Mouse (Mus musculus) v-Abl transformed pro-B cells (cell line): ENCODE measurements around the gene Gm12184.
"Not testable (repeated sequence)": the region's sequence is repeated elsewhere in the genome, so short reads cannot be mapped to it uniquely, and the experiment has no call there.

Experiments
- in situ Hi-C, 2 experiments: fragments of 400-800 bp; cut with MboI; formaldehyde crosslinking; loops; one replicate each; pipeline ENCODE4 v1.15.1; 2025; ENCODE audit not compliant: unreplicated experiment in 2 of 2

Gene Gm12184

GRCm38 (mm10) chr11:48825979-48826751 is at the start of gene Gm12184, which contains the start of gene Trim7:
Gene Gm12184 (minus strand): TSS chr11:48826655.
Gene Trim7 (plus strand): TSS chr11:48826140.
- in situ Hi-C loops: not testable (repeated sequence)

GRCm38 (mm10) chr11:48875343-48875837 is 48.9 kb upstream of the Gm12184 start:
- in situ Hi-C loops: not testable (repeated sequence)

- in situ Hi-C loops: loop anchor here (5.0 to 25.0 kb wide), 3 partner anchors 223 to 538 kb away; partner anchors contain the start of gene Olfr1389 (in 1 of the 2)
Measured at GRCm38 (mm10) chr11:48874465-48874864, 48.0 kb upstream of the Gm12184 start.

- in situ Hi-C loops: loop anchor here (5.0 to 25.0 kb wide), 3 partner anchors 224 to 539 kb away; partner anchors contain the start of gene Olfr1389 (in 1 of the 2)
Measured at GRCm38 (mm10) chr11:48873591-48874290, 47.3 kb upstream of the Gm12184 start.

- in situ Hi-C loops: loop anchor here (5.0 to 25.0 kb wide), 3 partner anchors 225 to 540 kb away; partner anchors contain the start of gene Olfr1389 (in 1 of the 2)
Measured at GRCm38 (mm10) chr11:48872695-48873300, 46.3 kb upstream of the Gm12184 start.

GRCm38 (mm10) chr11:48871817-48872541 is 45.5 kb upstream of the Gm12184 start:
- in situ Hi-C loops: loop anchor here (5.0 to 25.0 kb wide), 3 partner anchors 225 to 540 kb away; partner anchors contain the start of gene Olfr1389 (in 1 of the 2)

- in situ Hi-C loops: loop anchor here (5.0 to 25.0 kb wide), 3 partner anchors 226 to 541 kb away; partner anchors contain the start of gene Olfr1389 (in 1 of the 2)
Measured at GRCm38 (mm10) chr11:48871201-48871772, 44.8 kb upstream of the Gm12184 start, which contains the start of gene Irgm1. Gene Irgm1 (minus strand): TSS chr11:48871683.

- in situ Hi-C loops: loop anchor here (5.0 to 25.0 kb wide), 3 partner anchors 227 to 542 kb away; partner anchors contain the start of gene Olfr1389 (in 1 of the 2)
Measured at GRCm38 (mm10) chr11:48870781-48871180, 44.3 kb upstream of the Gm12184 start.

- in situ Hi-C loops: loop anchor here (5.0 to 25.0 kb wide), 4 partner anchors 228 to 543 kb away; partner anchors contain the start of gene Olfr1389 (in 1 of the 2)
Measured at GRCm38 (mm10) chr11:48869380-48870110, 43.1 kb upstream of the Gm12184 start.

- in situ Hi-C loops: loop anchor here (10.0 to 25.0 kb wide), 2 partner anchors 398 to 546 kb away; partner anchors contain the start of gene Olfr1389 (in 1 of the 2)
Measured at GRCm38 (mm10) chr11:48866481-48866880, 40.0 kb upstream of the Gm12184 start.

- in situ Hi-C loops: loop anchor here (10.0 to 25.0 kb wide), 2 partner anchors 401 to 548 kb away; partner anchors contain the start of gene Olfr1389 (in 1 of the 2)
Measured at GRCm38 (mm10) chr11:48863808-48864207, 37.4 kb upstream of the Gm12184 start.

- in situ Hi-C loops: loop anchor here (10.0 to 25.0 kb wide), 2 partner anchors 402 to 549 kb away; partner anchors contain the start of gene Olfr1389 (in 1 of the 2)
Measured at GRCm38 (mm10) chr11:48862784-48863319, 36.4 kb upstream of the Gm12184 start.

- in situ Hi-C loops: loop anchor here (5.0 to 25.0 kb wide), 3 partner anchors 37 to 553 kb away; partner anchors contain the start of gene Olfr1389 (in 1 of the 2)
Measured at GRCm38 (mm10) chr11:48859014-48859413, 32.6 kb upstream of the Gm12184 start.

- in situ Hi-C loops: loop anchor here in 1 of 2 experiments (25.0 kb wide), 1 partner anchor 559 kb away; the partner anchor contains the start of gene Olfr1389
Measured at GRCm38 (mm10) chr11:48853474-48854180, 27.2 kb upstream of the Gm12184 start.

GRCm38 (mm10) chr11:48852624-48853473 is 26.4 kb upstream of the Gm12184 start:
- in situ Hi-C loops: loop anchor here in 1 of 2 experiments (25.0 kb wide), 1 partner anchor 559 kb away; the partner anchor contains the start of gene Olfr1389

GRCm38 (mm10) chr11:48852190-48852589 is 25.7 kb upstream of the Gm12184 start:
- in situ Hi-C loops: loop anchor here in 1 of 2 experiments (25.0 kb wide), 1 partner anchor 560 kb away; the partner anchor contains the start of gene Olfr1389
